Mouse (Mus musculus): ENCODE results near the gene Trim41. TPM values are rescaled to one million over a fixed set of nuclear protein-coding genes. Genes with fewer than 3 reads are reported as not detected.
A peak's percentile ranks its signal among the peaks of the same experiment; 100 is the strongest.
"Not testable (repeated sequence)": the region's sequence is repeated elsewhere in the genome, so short reads cannot be mapped to it uniquely, and the experiment has no call there.

The Trim41 gene
- polyA plus RNA-seq, 1 experiment from 2014 or later, result 4.0 TPM

DNA sequence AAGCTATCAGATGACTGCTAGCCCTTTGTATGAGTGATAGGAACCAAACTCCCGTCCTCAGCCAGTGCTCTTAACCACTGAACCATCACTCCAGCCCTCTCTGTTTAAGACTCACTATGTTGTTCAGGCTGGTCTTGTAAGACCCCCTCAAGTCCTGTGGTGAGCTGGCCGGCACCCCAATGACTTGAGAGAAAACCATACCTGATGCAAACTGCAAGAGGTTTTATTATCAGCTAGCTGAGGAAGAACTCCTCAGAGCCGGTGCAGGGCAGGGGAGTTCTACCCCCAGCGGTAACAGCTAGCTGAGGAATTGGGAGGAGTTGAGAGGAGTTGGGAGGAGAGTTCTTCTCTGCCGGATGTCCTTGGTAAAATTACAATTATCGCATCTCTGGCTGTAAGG lies 10.8 kb upstream of the Trim41 start:
- Histone ChIP-seq H3K27me3 (ENCODE audit: control insufficient read depth, insufficient read depth, low read length) (no peaks in the 10 kb centered on the region), H3K9ac (ENCODE audit: low read length) (no peak overlapping the region), H3K9me3 (ENCODE audit: control insufficient read depth, low read length) (no peaks in the 10 kb centered on the region), H3K36me3 (ENCODE audit: control insufficient read depth, insufficient read depth, low read length) (no peaks in the 10 kb centered on the region), H3K4me1 (replicated peaks; ENCODE audit: control insufficient read depth, insufficient read depth) (0 out of 2 replicates have a peak, but pooled peaks cover 3% of the 10 kb centered on the region), H3K4me2 (replicated peaks; ENCODE audit: low read depth) (no peak overlapping the region), H3K27ac (replicated peaks) (no peak overlapping the region), H3K4me3 (ENCODE audit: low read depth, low read length) (no peak overlapping the region)
- no peak for ATAC-seq (ENCODE audit: low FRiP score, low TSS enrichment)
- WGBS, result 72% methylated on average over 6 of the region's 6 CpGs
- no peak for DNase-seq (ENCODE audit: low spot score)
- TF ChIP-seq CTCF (IDR thresholded peaks at IDR 0.05; ENCODE audit: low read depth) (no peak), EP300 (optimal IDR thresholded peaks at IDR 0.05) (no peak)

DNA sequence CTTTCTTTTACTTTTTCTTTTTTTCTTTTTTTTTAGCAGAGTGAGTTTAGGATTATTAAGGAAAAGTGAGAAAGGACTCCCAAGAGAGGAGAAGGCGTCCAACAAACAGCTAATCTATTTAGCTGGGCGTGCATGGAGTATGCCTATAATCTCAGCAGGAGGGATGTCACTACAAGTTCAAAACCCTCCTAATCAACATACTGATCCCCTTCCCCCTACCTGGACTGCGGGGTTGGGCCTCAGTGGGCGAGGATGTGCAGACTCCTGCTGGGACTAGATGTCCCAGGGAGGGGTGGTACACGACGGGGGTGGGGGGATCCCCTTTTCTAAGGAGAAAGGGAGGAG lies 9.6 kb upstream of the Trim41 start:
- DNase-seq (ENCODE audit: low spot score) (no peak), ATAC-seq (ENCODE audit: low FRiP score, low TSS enrichment) (peak; percentile 25)
- H3K27me3 ChIP-seq (ENCODE audit: control insufficient read depth, insufficient read depth, low read length), result no peaks in the 10 kb centered on the region
- H3K9ac ChIP-seq (ENCODE audit: low read length), result peak overlapping the region; percentile 52
- H3K4me2 ChIP-seq (replicated peaks; ENCODE audit: low read depth), result peak overlapping the region; percentile 63
- TF ChIP-seq CTCF (IDR thresholded peaks at IDR 0.05; ENCODE audit: low read depth), result no peak
- TF ChIP-seq EP300 (optimal IDR thresholded peaks at IDR 0.05), result no peak
- no peaks in the 10 kb centered on the region for H3K36me3 ChIP-seq (ENCODE audit: control insufficient read depth, insufficient read depth, low read length)
- WGBS, result 4% methylated on average over 6 of the region's 6 CpGs
- H3K9me3 ChIP-seq (ENCODE audit: control insufficient read depth, low read length), result no peaks in the 10 kb centered on the region
- peak overlapping the region; percentile 45 for H3K4me3 ChIP-seq (ENCODE audit: low read depth, low read length)
- peak overlapping the region; percentile 65 for H3K27ac ChIP-seq (replicated peaks)
- 0 out of 2 replicates have a peak, but pooled peaks cover 3% of the 10 kb centered on the region for H3K4me1 ChIP-seq (replicated peaks; ENCODE audit: control insufficient read depth, insufficient read depth)

GRCm38 (mm10) chr11:48825979-48826751 lies 9.0 kb upstream of the Trim41 start, which contains the start of the genes Trim7 and Gm12184:
Gene Trim7 (plus strand): TSS chr11:48826140.
Gene Gm12184 (minus strand): TSS chr11:48826655.
- not testable (repeated sequence) for H3K36me3 ChIP-seq (ENCODE audit: control insufficient read depth, insufficient read depth, low read length); DNase-seq (ENCODE audit: low spot score); H3K27me3 ChIP-seq (ENCODE audit: control insufficient read depth, insufficient read depth, low read length); H3K9me3 ChIP-seq (ENCODE audit: control insufficient read depth, low read length); H3K4me1 ChIP-seq (replicated peaks; ENCODE audit: control insufficient read depth, insufficient read depth)
- H3K4me2 ChIP-seq (replicated peaks; ENCODE audit: low read depth), result peak within 1 kb of the TSS; percentile 63
- ATAC-seq (ENCODE audit: low FRiP score, low TSS enrichment), result peak; percentile 87
- H3K9ac ChIP-seq (ENCODE audit: low read length), result peak within 1 kb of the TSS; percentile 52
- H3K27ac ChIP-seq (replicated peaks), result peak within 1 kb of the TSS; percentile 65
- peak within 1 kb of the TSS; percentile 45 for H3K4me3 ChIP-seq (ENCODE audit: low read depth, low read length)
- 1% methylated on average over 24 of the region's 92 CpGs for WGBS
- peak; percentile 41 for TF ChIP-seq CTCF (IDR thresholded peaks at IDR 0.05; ENCODE audit: low read depth)

DNA sequence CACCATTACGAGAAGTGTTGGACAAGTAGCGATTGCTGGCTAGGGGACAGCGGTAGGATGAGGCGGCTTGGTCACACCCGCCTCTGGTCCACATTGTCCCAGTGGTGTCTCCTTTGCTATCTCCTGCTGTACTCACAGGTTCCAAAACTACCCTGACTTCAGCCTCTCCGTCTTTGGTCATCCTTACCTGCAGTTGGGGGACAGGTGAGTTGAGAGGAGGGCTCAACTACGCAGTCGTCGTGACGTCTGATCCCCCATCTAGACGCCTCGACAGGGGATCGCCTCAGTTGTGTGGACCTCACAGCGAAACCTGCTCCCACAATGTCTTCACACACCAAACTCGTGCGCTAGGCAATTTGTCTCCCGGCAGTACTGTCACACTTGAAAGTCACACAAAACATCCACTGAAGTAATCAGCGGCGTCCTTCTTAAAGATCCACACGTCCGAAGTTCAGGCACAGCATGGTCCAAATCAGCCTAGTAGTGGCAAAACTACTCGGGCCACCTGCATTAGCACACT lies 7.2 kb upstream of the Trim41 start:
- peak overlapping the region; percentile 63 for H3K4me2 ChIP-seq (replicated peaks; ENCODE audit: low read depth)
- TF ChIP-seq EP300 (optimal IDR thresholded peaks at IDR 0.05) (no peak), CTCF (IDR thresholded peaks at IDR 0.05; ENCODE audit: low read depth) (no peak)
- H3K27me3 ChIP-seq (ENCODE audit: control insufficient read depth, insufficient read depth, low read length), result no peaks in the 10 kb centered on the region
- H3K27ac ChIP-seq (replicated peaks), result no peak overlapping the region
- ATAC-seq (ENCODE audit: low FRiP score, low TSS enrichment) (no peak), DNase-seq (ENCODE audit: low spot score) (no peak)
- H3K4me1 ChIP-seq (replicated peaks; ENCODE audit: control insufficient read depth, insufficient read depth), result 0 out of 2 replicates have a peak, but pooled peaks cover 3% of the 10 kb centered on the region
- no peaks in the 10 kb centered on the region for H3K9me3 ChIP-seq (ENCODE audit: control insufficient read depth, low read length)
- peak overlapping the region; percentile 32 for H3K4me3 ChIP-seq (ENCODE audit: low read depth, low read length)
- 11% methylated on average over 22 of the region's 22 CpGs for WGBS
- H3K36me3 ChIP-seq (ENCODE audit: control insufficient read depth, insufficient read depth, low read length), result no peaks in the 10 kb centered on the region
- H3K9ac ChIP-seq (ENCODE audit: low read length), result no peak overlapping the region

DNA sequence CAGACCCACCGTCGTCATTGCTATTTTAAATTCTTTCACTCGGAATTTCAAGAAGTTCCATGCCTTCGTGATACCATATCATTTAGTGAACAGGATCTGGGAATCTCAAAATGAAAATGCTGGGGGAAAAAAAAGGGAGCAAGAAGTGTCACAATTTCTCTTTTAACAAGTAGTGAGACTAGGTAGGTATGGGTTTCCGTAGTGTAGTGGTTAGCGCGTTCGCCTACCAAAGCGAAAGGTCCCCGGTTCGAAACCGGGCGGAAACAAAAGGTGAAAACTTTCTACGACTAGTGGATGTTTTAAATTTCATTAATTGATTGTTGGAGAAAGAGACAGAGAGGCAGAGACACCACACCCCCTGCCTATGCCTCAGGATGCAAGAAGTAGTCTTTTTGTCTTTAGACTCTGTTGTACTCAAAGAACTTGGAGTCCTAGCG lies 6.4 kb upstream of the Trim41 start:
- Histone ChIP-seq H3K27ac (replicated peaks) (no peak overlapping the region), H3K4me2 (replicated peaks; ENCODE audit: low read depth) (peak overlapping the region; percentile 63), H3K4me1 (replicated peaks; ENCODE audit: control insufficient read depth, insufficient read depth) (0 out of 2 replicates have a peak, but pooled peaks cover 3% of the 10 kb centered on the region), H3K9ac (ENCODE audit: low read length) (no peak overlapping the region), H3K4me3 (ENCODE audit: low read depth, low read length) (peak overlapping the region; percentile 32), H3K27me3 (ENCODE audit: control insufficient read depth, insufficient read depth, low read length) (no peaks in the 10 kb centered on the region), H3K9me3 (ENCODE audit: control insufficient read depth, low read length) (no peaks in the 10 kb centered on the region), H3K36me3 (ENCODE audit: control insufficient read depth, insufficient read depth, low read length) (no peaks in the 10 kb centered on the region)
- DNase-seq (ENCODE audit: low spot score) (peak; percentile 66), ATAC-seq (ENCODE audit: low FRiP score, low TSS enrichment) (no peak)
- WGBS, result 2% methylated on average over 15 of the region's 15 CpGs
- TF ChIP-seq EP300 (optimal IDR thresholded peaks at IDR 0.05) (no peak), CTCF (IDR thresholded peaks at IDR 0.05; ENCODE audit: low read depth) (0 out of 2 replicates have a peak, but pooled peaks have one; percentile 11)

All from stomach, postnatal 0 days (tissue).